Mouse (Mus musculus) brain, embryonic 14.5 days (tissue): ENCODE data around the gene 2310022A10Rik. TPM values are rescaled to one million over a fixed set of nuclear protein-coding genes. Genes with fewer than 3 reads are reported as not detected.

Experiments used
- DNase-seq: peaks from one replicate; pipeline ENCODE4 v3.0.0-alpha.2; 2011; ENCODE audit warnings: low read depth
- CTCF ChIP-seq: fragments of 200-500 bp; IDR thresholded peaks from 2 replicates; pipeline ENCODE4 v1.5.1; 2012; ENCODE audit warnings: inconsistent platforms, mild to moderate bottlenecking, moderate library complexity, borderline replicate concordance; ENCODE audit not compliant: insufficient read depth, insufficient read length; ENCODE audit errors: extremely low read depth
- POLR2A ChIP-seq: fragments of 200-500 bp; IDR thresholded peaks from 2 replicates; pipeline ENCODE4 v1.6.1; 2012; ENCODE audit warnings: mild to moderate bottlenecking, inconsistent platforms, borderline replicate concordance; ENCODE audit not compliant: poor library complexity, insufficient read depth, insufficient read length, severe bottlenecking; ENCODE audit errors: extremely low read depth
- polyA plus RNA-seq: library from polyadenylated mRNA; depleted of rRNA; stranded (reverse); fragments of >200 nt; gene quantifications from 2 replicates; pipeline ENCODE4 v1.2.3, GENCODE M21; 2012

Gene 2310022A10Rik
- polyA plus RNA-seq, 1 experiment: 42.8 TPM

DNA sequence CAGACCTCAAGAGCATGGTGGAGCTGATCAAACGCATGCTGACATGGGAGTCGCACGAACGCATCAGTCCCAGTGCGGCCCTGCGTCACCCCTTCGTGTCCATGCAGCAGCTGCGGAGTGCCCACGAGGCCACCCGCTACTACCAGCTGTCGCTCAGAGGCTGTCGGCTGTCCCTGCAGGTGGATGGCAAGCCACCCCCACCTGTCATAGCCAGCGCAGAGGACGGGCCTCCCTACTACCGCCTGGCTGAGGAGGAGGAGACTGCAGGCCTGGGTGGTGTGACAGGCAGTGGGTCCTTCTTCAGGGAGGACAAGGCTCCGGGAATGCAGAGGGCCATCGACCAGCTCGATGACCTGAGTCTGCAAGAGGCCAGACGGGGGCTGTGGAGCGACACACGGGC is 24.0 kb upstream of the 2310022A10Rik start:
- TF ChIP-seq CTCF (no peak), POLR2A (no peak)
- no peak for DNase-seq

GRCm38 (mm10) chr7:27530937-27531336 is 22.1 kb upstream of the 2310022A10Rik start:
- no peak for DNase-seq
- TF ChIP-seq POLR2A: no peak
- TF ChIP-seq CTCF: 0 out of 2 replicates have a peak, but pooled peaks have one; percentile 23

GRCm38 (mm10) chr7:27531707-27532106 is 21.3 kb upstream of the 2310022A10Rik start:
- TF ChIP-seq POLR2A: no peak
- TF ChIP-seq CTCF: no peak
- no peak for DNase-seq

DNA sequence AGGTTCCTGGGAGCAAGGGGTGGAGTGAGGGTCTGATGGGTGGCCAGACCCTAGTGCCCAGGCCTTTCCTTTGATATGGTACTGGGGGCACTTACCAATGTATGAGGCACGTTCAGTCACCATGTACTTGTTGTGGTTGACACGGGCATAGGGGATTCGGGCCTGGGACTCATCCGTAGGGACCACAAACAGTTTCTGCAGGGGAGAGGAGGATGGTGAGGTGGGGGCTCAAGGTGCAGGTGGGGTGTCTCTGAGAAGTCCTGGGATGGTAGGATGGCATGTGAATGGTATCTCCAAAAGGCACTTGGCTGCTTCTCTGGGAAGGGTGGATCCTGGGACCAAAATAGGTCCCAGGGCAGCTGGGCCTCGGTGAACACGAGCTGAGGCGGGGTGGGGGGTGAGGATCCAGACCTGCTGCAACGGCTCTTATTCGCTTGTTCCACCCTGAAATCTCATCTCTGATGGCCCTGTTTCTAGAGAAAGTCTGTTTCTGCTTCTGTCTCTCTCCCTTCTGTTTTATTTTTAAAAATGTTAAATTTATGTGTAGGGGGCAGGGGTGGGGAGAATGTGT is 20.5 kb upstream of the 2310022A10Rik start:
- no peak for TF ChIP-seq CTCF
- no peak for DNase-seq

GRCm38 (mm10) chr7:27535386-27535785 is 17.6 kb upstream of the 2310022A10Rik start:
- no peak for DNase-seq
- TF ChIP-seq CTCF (no peak), POLR2A (no peak)

- DNase-seq: no peak
- no peak for TF ChIP-seq CTCF
- TF ChIP-seq POLR2A: no peak
Measured at GRCm38 (mm10) chr7:27536618-27537017, 16.4 kb upstream of the 2310022A10Rik start.

DNA sequence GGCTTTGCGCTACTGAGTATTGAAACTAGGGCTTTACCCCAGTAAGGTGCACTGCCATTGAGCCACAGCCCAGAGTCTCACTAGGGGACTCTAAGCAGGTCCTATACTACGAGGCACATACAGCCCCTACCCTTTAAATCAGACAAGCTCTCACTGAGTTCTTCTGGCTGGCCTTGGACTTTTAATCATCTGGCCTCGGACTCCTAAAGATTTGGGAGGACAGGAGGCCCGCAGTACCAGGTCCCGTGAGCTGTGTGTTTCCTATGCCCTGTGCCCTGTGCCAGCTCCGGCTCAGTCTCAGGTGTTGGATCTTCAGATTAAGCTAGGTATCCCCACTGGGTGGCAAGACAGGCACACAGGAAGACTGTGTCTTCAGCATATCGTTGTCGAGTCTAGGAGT is 15.0 kb upstream of the 2310022A10Rik start:
- TF ChIP-seq CTCF (no peak), POLR2A (no peak)
- DNase-seq: no peak

DNA sequence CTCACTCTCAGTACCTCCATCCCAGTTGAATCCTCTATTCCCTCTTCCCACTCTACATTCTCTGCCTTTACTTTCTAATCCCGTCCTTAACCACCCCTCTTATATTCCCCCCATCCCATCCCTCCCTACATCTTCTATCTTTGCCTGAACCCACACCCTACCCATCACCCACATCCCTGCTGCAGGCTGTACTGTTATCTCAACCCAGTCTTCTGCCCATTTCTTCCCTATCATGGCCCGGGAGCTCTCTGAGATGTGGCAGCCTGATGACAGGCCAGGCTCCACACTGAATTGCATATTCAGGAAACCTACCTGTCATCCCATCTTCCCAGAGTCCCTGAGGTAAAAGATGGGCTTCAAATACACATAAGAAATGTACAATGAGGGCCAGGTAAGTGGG is 14.2 kb upstream of the 2310022A10Rik start:
- TF ChIP-seq CTCF (no peak), POLR2A (no peak)
- no peak for DNase-seq

DNA sequence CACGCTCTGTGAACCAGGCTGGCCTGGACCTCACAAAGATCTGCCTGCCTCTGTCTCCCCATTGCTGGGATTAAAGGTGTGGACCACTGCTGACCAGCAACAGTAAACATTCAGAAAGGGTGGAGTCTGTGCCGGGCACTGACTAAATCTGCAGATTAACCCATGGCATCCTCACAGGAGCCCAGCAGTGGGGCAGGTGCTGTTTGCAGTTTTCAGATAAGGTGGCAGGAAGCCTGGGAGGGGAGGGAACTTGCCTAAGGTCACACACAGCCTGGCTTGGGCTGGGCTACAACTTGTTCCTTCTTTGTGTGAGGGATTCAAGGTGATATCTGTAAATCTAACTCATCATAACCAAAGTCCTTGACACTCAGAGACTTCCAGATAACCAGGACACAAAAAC is 12.5 kb upstream of the 2310022A10Rik start:
- no peak for DNase-seq
- TF ChIP-seq CTCF (no peak), POLR2A (no peak)

DNA sequence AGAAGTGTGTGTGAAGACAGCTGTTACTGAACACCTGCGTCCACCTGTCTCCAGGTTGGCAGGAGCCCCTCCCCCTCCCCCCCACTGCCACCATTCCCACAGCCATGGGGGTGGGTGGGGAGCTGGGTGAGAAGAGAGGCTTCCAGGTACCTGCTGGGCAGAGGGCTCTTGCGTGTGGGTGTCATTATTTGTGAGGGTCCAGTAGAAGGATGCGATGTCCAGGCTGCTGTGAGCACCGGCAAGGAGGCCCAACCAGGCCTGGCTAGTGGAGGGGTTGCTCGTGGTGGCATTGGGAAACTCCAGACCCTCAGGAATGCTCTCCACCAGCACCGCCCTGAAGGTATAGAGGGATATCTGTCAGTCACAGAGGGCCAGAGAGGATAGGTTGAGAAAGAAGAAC is 12.1 kb upstream of the 2310022A10Rik start:
- TF ChIP-seq POLR2A: no peak
- TF ChIP-seq CTCF: no peak
- DNase-seq: no peak

DNA sequence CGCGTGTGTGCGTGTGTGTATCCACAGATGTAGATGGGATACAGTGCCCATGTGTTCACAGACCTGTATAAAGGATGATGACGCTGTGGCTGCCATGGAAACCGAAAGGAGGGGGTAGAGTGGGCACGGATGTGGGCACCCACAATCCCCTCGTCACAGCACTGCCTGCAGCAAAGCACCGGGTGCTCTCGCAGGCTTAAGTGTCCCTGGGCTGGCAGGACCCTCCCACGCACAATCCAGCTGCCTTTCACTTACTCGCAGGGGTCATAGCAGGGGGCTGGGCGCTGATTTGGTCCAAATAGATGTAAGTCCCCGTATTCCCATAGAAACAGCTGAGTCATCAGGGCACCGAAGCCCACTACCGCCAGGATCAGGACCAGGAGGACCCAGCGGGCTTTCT is 11.6 kb upstream of the 2310022A10Rik start:
- TF ChIP-seq POLR2A (no peak), CTCF (no peak)
- peak; percentile 68 for DNase-seq

DNA sequence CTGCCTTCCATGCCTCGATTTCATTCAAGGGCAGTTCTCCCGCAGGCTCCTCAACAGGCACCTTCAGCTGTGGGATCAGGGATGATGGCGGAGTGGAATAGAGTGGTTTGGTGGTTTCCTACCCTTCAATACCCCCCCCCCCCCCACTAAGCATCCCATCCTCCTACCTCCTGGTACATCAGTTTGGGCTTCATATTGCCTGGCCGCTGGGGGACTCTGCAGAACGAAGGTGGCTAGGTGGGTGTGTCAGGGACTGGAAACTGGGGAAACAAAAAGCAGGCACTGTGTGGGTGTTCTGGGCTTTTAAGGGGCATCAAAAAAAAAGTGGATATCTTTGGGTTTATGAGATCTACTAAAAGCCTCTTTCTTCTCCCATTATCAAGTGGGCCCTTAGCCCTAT is 11.1 kb upstream of the 2310022A10Rik start:
- TF ChIP-seq POLR2A (no peak), CTCF (no peak)
- DNase-seq: no peak
